Comparison of ENCODE assay signal across 17 mouse cellular contexts in the genomic region with DNA sequence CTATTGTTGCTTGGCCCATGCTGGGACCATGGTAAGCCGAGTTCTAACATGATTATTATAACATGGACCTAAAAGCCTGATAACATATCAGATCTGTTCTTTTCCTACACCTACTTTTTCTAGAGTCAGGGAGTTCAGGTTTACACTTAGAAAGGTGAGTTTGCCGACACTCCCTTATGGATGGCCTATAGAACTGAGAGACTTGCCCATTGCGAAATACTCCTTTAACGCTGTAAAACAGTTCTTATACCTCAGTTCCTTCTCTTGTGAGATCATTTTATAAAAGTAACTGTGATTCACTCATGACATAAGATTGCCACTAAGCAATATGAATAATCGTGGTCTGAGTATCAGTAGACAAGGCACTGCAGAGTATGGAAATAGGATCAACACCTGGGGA.
"Had no signal": no experiment of that assay in that cellular context is flagged by ENCODE, and none has a peak within 500 bp of the region (broad histone marks: within the 10 kb centered on the region; RNA-seq: fewer than 3 reads in every experiment).

No protein-coding gene starts in this region.

- H3K27ac ChIP-seq: liver, embryonic 15.5 days; lung, embryonic 15.5 days; macrophage; midbrain, embryonic 13.5 days; midbrain, embryonic 15.5 days; neural tube, embryonic 12.5 days; stomach, embryonic 15.5 days; stomach, postnatal 0 days had no signal

- ATAC-seq: liver, postnatal 0 days; midbrain, embryonic 13.5 days; midbrain, embryonic 15.5 days had no signal

- H3K4me3 ChIP-seq: liver, embryonic 15.5 days; lung, embryonic 15.5 days; megakaryocyte, embryonic 14.5 days; midbrain, embryonic 13.5 days; midbrain, embryonic 15.5 days; neural tube, embryonic 12.5 days; stomach, embryonic 15.5 days had no signal

- H3K4me2 ChIP-seq: liver, embryonic 15.5 days; lung, embryonic 15.5 days; midbrain, embryonic 11.5 days; midbrain, embryonic 13.5 days; midbrain, embryonic 15.5 days; neural tube, embryonic 12.5 days; stomach, embryonic 15.5 days had no signal

- H3K36me3 ChIP-seq: liver, embryonic 15.5 days; lung, embryonic 15.5 days; midbrain, embryonic 13.5 days; midbrain, embryonic 15.5 days; neural tube, embryonic 12.5 days; stomach, embryonic 15.5 days had no signal

- H3K9me3 ChIP-seq: liver, embryonic 15.5 days; lung, embryonic 15.5 days; megakaryocyte, embryonic 14.5 days; midbrain, embryonic 13.5 days; midbrain, embryonic 15.5 days; neural tube, embryonic 12.5 days; stomach, embryonic 15.5 days had no signal

- H3K4me1 ChIP-seq: liver, embryonic 15.5 days; lung, embryonic 15.5 days; megakaryocyte, embryonic 14.5 days; midbrain, embryonic 13.5 days; midbrain, embryonic 15.5 days; neural tube, embryonic 12.5 days; stomach, embryonic 15.5 days had no signal

- H3K9ac ChIP-seq: liver, embryonic 15.5 days; liver, postnatal 0 days; lung, embryonic 15.5 days; midbrain, embryonic 13.5 days; midbrain, embryonic 15.5 days; neural tube, embryonic 12.5 days; stomach, embryonic 15.5 days had no signal

- DNase-seq: liver, postnatal 0 days; lung, adult 2 months; lung, postnatal 14 days; lung, postnatal 36 days; right cerebral cortex, postnatal 14 days; thymus, adult 2 months; thymus, postnatal 36 days had no signal

- H3K27me3 ChIP-seq: liver, embryonic 15.5 days; lung, embryonic 15.5 days; megakaryocyte, embryonic 14.5 days; midbrain, embryonic 13.5 days; midbrain, embryonic 15.5 days; neural tube, embryonic 12.5 days; stomach, embryonic 15.5 days had no signal
